Mouse (Mus musculus): ENCODE data around the gene Smcr8. TPM values are rescaled to one million over a fixed set of nuclear protein-coding genes. Genes with fewer than 3 reads are reported as not detected.
A peak's percentile ranks its signal among the peaks of the same experiment; 100 is the strongest.

Smcr8 gene
- 10 to 100 TPM; 30.1 to 32.5 TPM for total RNA-seq (2021)

GRCm38 (mm10) chr11:60776829-60777740, at the start of gene Smcr8, which contains the start of gene Top3a:
Smcr8 (plus strand) TSS chr11:60777524.
Top3a (minus strand) TSS chr11:60777365.
- peak; percentile 90 to 94 for DNase-seq (ENCODE audit: low spot score in 2 of 2)
- intact Hi-C loops (cut with DNase I) = loop anchor here (1.0 to 5.0 kb wide), 4 partner anchors 50 to 100 kb away; partner anchors contain the start of genes Dhrs7b, Flii, Llgl1 and Tmem11

GRCm38 (mm10) chr11:60728260-60728761, 49.0 kb upstream of the Smcr8 start, which contains the start of gene Mief2:
Mief2 (plus strand) TSS chr11:60728398.
- intact Hi-C loops (cut with DNase I) = no loop called here
- DNase-seq (ENCODE audit: low spot score in 2 of 2) = peak; percentile 95 to 98

- intact Hi-C loops (cut with DNase I) = no loop called here
- no peak for DNase-seq (ENCODE audit: low spot score in 2 of 2)
These were observed 48.1 kb upstream of the Smcr8 start for GRCm38 (mm10) chr11:60729217-60729641.

DNA sequence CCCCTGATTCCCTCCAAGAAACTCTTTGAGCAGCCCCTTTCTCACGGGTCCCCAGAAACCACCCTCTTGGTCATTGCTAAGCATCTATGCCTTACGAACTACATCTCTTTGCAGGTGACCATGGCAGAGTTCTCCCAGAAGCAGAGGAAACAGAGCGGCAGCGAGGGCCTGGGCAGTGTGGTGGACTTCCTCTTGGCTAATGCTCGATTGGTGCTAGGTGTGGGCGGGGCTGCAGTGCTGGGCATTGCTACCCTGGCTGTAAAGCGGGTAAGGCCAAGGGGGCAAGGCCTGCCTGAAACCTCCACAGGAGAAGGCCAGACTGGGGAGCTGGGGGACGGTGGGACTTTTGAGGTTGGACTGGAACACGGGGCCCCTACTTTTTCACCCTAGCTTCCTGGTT, 47.2 kb upstream of the Smcr8 start:
- DNase-seq (ENCODE audit: low spot score in 2 of 2) = no peak
- intact Hi-C loops (cut with DNase I) = no loop called here

DNA sequence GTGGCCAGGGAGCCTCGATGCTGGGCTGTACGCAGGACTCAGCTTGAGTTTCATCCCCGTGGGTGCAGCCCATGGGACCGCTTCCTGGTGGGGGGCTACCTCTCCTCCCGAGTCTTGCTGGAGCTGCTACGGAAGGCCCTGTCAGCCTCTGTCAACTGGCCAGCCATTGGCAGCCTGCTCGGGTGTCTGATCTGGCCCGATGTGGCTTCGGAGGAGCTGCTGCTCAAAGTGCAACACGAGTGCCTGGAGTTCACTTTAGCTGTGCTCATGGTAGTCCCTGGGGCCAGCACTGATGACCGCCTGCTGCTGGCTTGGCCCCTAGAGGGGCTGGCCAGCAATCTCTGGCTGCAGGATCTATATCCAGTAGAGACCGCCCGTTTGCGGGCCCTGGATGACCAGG, 46.1 kb upstream of the Smcr8 start:
- DNase-seq (ENCODE audit: low spot score in 2 of 2) = no peak
- intact Hi-C loops (cut with DNase I) = no loop called here

- intact Hi-C loops (cut with DNase I) = no loop called here
These were observed 43.1 kb upstream of the Smcr8 start for GRCm38 (mm10) chr11:60734206-60734605.

GRCm38 (mm10) chr11:60735191-60735590, 42.1 kb upstream of the Smcr8 start:
- DNase-seq (ENCODE audit: low spot score in 2 of 2) = no peak
- intact Hi-C loops (cut with DNase I) = no loop called here

More at GRCm38 (mm10) chr11:60734206-60734605, 43.1 kb upstream of the Smcr8 start:
- DNase-seq (ENCODE audit: low spot score in 2 of 2) = no peak

GRCm38 (mm10) chr11:60736491-60736890, 40.8 kb upstream of the Smcr8 start:
- DNase-seq (ENCODE audit: low spot score in 2 of 2) = no peak
- intact Hi-C loops (cut with DNase I) = no loop called here

DNA sequence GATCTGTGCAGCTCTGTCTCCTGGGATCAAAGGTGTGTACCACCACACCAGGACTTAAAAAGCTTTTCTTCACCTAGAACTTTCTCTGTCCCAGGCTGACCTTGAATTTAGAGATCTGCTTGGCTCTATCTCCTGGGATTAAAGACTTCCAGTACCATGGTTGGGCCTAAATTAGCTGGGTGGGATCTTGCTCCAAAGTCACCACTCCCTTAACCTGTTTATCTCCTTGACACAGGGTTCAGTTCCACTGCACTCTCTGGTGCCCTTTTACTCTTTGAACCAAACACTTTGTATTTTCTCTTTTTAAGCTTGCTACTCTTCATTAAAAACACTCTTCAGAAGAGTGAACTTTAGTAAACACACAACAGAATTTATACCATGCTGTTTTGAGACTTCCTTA, 39.9 kb upstream of the Smcr8 start:
- intact Hi-C loops (cut with DNase I) = no loop called here
- no peak for DNase-seq (ENCODE audit: low spot score in 2 of 2)

- intact Hi-C loops (cut with DNase I) = no loop called here
- no peak for DNase-seq (ENCODE audit: low spot score in 2 of 2)
These were observed 37.0 kb upstream of the Smcr8 start for GRCm38 (mm10) chr11:60740321-60740720.

DNA sequence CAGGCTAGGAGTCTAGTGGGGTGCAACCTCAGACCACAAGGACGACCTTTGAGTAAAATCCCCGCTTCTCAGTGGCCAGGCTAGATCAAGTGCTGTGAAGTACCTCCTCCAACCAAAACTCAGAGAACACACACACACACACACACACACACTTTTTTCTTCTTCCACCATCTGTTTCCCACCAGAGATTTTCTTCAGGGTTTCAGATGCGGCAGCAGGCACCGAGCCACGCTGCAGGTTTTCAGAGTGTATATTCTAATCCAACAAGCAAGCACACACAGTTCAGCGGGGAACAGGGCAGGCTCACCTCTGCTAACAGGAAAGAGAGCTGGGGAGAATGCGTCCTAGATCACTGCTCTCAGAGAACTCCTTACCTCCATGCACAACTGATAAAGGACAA, 21.8 kb upstream of the Smcr8 start:
- DNase-seq (ENCODE audit: low spot score in 2 of 2) = peak; percentile 22 to 60
- intact Hi-C loops (cut with DNase I) = no loop called here

DNA sequence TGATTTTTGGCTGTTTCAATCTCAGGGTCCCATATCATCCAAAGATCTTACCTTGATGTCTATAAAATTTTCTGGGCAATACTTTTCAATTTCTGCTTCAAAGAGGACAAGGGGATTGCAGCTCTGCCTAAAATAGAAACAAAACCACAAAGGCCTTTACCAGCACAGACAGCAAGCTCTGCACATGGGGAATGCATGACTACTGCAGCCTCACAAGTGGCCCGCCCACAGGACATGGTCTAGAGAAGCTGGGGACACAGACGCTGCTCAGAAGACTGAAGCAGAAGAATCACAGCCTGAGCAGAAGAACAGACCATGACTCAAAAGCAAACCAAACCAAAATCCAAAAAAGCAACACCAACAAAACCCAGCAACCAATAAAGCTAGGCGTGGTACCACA, 15.6 kb upstream of the Smcr8 start:
- intact Hi-C loops (cut with DNase I) = no loop called here

GRCm38 (mm10) chr11:60766969-60767368, 10.4 kb upstream of the Smcr8 start:
- intact Hi-C loops (cut with DNase I) = no loop called here
- no peak for DNase-seq (ENCODE audit: low spot score in 2 of 2)

More for the DNA sequence above, 15.6 kb upstream of the Smcr8 start:
- no peak for DNase-seq (ENCODE audit: low spot score in 2 of 2)

GRCm38 (mm10) chr11:60769322-60769721, 8.0 kb upstream of the Smcr8 start:
- DNase-seq (ENCODE audit: low spot score in 2 of 2) = no peak
- intact Hi-C loops (cut with DNase I) = no loop called here

DNA sequence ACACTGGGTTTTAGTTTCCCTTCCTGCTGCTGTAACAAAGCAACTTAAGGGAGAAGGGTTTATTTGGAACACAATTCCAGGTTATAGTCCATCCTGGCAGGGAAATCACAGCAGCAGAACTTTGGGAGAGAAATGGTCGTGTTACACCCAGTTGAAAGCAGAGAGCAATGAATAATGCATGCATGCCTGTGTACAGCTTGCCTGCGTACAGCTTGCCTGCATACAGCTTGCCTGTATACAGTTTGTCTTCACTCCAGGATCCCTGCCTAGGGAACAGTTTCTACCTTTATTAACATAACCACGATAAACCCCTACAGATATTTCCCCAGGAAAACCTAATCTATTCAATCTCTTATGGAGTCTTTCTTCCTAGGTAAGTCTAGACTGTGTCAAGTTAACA, 6.5 kb upstream of the Smcr8 start:
- intact Hi-C loops (cut with DNase I) = no loop called here
- no peak for DNase-seq (ENCODE audit: low spot score in 2 of 2)

DNA sequence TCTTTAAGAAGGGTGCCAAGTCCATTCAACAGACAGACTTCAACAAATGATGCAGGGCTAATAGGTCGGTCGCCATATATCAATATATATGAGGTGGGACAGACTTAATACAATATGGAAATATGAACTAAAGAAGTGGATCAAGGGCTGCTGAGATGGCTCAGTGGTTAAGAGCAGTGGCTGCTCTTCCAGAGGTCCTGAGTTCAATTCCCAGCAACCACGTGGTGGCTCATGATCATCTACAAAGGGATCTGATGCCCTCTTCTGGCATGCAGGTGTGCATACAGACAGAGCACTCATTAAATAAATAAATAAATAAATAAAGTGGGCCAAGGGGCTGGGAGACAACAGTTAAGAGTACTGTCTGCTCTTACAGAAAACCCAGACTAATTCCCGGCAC, 5.2 kb upstream of the Smcr8 start:
- no peak for DNase-seq (ENCODE audit: low spot score in 2 of 2)
- intact Hi-C loops (cut with DNase I) = no loop called here

- DNase-seq (ENCODE audit: low spot score in 2 of 2) = no peak
- intact Hi-C loops (cut with DNase I) = no loop called here
These were observed 3.1 kb upstream of the Smcr8 start for GRCm38 (mm10) chr11:60774158-60774689.

DNA sequence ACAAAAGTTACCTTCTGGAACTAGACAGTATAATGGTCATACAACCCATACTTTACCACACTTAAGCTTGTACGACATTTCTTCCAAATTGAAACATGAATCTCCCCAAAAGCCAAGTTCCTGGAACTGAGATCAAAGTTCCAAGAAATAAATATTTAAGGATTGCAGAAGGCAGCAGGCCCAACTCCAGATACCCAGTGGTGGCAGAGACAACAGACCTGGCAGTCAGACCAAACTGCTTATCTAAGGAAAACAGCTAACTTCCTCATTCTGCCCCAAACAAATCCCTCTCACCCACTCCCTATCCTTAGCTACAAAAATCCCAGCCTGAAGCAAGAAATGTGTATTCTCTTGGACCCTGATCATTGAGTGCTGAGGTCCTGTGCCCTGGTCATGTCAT, 2.5 kb upstream of the Smcr8 start:
- intact Hi-C loops (cut with DNase I) = loop anchor here (5.0 kb wide), 1 partner anchor 102 kb away; the partner anchor contains the start of gene Tmem11
- DNase-seq (ENCODE audit: low spot score in 2 of 2) = no peak

DNA sequence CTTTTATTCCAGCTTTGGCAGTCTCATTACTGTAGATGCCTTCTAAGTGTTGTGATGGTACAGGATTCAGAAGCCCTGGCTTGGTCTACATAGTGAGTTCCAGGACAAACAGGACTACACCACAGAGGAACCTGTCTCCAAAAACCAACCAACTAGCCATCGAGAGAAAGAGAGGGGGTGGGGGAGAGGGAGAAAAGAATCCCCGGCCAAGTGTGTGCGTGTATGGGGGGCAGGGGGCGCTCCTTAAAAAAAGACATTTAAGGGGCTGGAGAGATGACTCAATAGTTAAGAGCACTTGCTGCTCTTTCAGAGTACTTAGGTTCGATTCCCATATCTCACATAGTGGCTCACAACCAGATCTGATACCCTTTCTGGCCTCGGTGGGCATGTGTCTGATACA, 1.7 kb upstream of the Smcr8 start:
- DNase-seq (ENCODE audit: low spot score in 2 of 2) = no peak
- intact Hi-C loops (cut with DNase I) = loop anchor here (5.0 kb wide), 1 partner anchor 102 kb away; the partner anchor contains the start of gene Tmem11

DNA sequence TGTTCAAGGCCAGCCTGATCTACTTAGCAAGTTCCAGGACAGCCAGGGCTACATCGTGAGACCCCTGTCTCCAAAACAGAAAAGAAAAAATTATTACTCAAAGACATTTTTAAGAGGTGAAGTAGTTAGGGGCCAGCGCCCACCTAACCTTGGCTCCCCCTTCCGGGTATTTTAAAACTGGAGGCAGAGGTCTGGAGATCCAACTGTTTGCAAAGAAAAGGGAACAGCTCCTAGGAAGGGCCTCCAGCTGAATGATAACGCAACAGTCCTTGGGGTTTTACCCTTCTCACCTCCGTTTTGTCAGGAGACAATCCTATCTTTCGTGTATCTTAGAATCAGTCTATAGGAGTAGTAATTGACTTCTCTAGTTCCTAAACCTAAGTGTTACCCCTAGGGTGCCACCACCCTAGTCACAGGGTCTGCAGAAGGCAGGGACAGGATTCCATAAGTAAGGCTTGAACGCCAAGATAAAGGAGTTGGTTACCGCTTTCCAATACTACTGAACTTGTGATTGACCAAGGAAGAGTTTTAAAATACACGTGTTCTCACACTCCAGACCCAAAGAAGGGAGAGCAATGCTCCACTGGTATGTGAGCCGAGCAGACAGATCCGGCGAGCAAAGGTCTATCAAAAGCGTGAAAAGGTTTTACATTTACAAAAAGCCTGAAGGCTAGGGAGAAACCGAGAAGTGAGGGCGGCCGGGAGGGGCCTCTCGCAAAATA, 1.1 kb upstream of the Smcr8 start:
- DNase-seq (ENCODE audit: low spot score in 2 of 2) = peak in 1 of 2 experiments; percentile 8
- intact Hi-C loops (cut with DNase I) = loop anchor here (2.0 to 5.0 kb wide), 3 partner anchors 49 to 101 kb away; partner anchors contain the start of genes Dhrs7b, Flii and Tmem11

All from left cerebral cortex, postnatal 25 days (tissue).